Mouse (Mus musculus) adrenal gland, adult (tissue): ENCODE measurements around the gene Ints6.
"Not testable (repeated sequence)": the region's sequence is repeated elsewhere in the genome, so short reads cannot be mapped to it uniquely, and the experiment has no call there.

Experiments
- DNase-seq, 2 experiments: peaks; one replicate each; pipeline ENCODE4 v3.0.0; 2022 to 2023; ENCODE audit warnings: low spot score in 1 of 2; ENCODE audit not compliant: inconsistent age in 2 of 2

Ints6 gene

GRCm38 (mm10) chr14:62755095-62755640, 5.8 kb downstream of the Ints6 start:
- DNase-seq = no peak

GRCm38 (mm10) chr14:62751479-62751878, 9.5 kb downstream of the Ints6 start:
- DNase-seq = peak; percentile 65 to 90

GRCm38 (mm10) chr14:62735646-62736045, 25.3 kb downstream of the Ints6 start:
- DNase-seq = no peak

- no peak for DNase-seq
Measured at GRCm38 (mm10) chr14:62733666-62734065, 27.3 kb downstream of the Ints6 start.

DNA sequence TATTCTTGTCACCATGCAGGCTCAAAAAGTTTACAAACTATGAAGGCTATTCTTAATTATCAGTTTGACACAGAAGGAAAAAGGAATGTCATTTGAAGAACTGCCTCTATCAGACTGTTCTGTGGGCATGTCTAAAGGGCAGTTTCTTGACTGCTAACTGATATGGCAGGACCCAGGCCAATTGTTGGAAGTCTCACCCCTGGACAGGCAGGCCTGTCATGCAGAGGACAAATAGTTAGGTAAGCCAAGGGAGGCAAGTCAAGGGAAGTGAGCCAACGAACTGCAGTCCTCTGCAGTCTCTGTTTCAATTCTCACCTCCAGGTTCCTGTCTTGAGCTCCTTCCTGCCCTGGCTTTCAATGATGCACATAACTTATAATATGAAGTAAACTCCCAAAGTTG, 29.1 kb downstream of the Ints6 start:
- DNase-seq = no peak

GRCm38 (mm10) chr14:62724560-62724959, 36.4 kb downstream of the Ints6 start:
- no peak for DNase-seq

GRCm38 (mm10) chr14:62721625-62722024, 39.3 kb downstream of the Ints6 start:
- DNase-seq = no peak

GRCm38 (mm10) chr14:62718161-62718560, 42.8 kb downstream of the Ints6 start:
- no peak for DNase-seq

- DNase-seq = no peak
Measured at GRCm38 (mm10) chr14:62673646-62674045, 87.3 kb downstream of the Ints6 start.

DNA sequence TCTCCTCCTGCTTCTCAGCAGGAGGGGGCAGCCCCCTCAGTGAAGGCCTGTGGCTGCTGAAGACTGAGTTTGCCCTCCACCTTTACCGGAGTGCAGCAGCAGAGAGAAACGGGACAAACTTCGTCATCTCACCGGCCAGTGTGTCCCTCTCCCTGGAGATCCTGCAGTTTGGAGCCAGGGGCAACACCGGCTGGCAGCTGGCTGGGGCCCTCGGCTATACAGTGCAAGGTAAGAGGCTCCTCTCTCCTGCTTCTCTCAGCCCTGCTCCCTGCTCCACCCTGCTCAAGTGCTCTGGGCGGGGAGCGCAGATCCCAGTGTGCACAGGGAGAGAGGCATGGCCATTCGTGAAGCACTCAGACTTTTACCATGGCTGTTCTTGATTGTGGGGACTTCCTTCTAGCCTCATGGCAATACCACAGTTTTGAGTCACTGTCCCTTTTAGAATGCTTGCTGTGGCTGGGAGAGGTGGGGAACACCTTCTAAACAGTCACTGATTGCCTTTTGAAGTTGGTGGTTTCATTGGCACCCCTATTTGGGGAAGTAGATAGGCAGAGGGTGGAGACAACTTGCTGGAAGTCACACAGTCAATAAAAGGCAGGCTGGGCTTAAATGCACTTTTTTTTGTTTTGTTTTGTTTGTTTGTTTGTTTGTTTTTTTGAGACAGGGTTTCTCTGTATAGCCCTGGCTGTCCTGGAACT, 95.8 kb downstream of the Ints6 start:
- DNase-seq = no peak

- DNase-seq = no peak
Measured at GRCm38 (mm10) chr14:62663367-62663766, 97.6 kb downstream of the Ints6 start, which contains the start of gene Serpine3. Serpine3 (plus strand) TSS chr14:62663667.

GRCm38 (mm10) chr14:62662381-62662780, 98.6 kb downstream of the Ints6 start:
- DNase-seq = no peak

DNA sequence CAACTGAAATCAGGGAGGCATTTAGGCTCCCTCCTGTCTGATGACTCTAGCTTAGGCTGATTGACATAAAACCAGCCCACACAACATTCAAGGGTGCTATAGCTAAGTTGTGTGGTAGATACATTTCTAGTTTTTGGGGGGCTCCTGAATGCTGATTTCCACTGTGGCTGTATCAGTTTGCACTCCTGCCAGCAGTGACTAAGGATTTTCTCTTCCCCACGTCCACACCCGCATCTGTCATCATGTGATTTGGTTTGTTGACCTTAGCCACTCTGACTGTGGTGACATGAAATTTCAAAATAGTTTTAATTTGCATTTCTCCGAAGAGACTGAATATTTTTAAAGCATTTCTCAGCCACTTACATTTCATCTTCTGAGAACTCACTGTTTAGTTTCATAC, 103.5 kb downstream of the Ints6 start:
- no peak for DNase-seq

DNA sequence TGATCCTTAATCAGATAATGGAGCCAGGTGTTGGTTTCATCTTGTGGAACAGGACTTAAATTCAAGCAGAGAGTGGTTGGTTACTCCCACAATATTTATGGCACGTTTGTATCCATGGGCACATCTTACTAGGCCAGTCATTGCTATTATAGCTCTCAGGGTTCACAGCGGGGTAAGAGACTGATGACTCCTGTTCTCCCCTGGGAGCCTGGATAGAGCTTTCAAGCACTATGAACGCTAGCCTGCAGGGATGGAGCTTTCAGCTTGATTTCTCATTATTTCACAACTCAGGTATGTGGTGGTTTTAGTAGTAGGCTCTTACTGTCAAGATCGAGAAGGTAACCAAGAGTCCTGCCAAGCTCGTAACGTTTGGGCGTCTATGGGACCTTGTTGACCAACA, 105.0 kb downstream of the Ints6 start:
- DNase-seq = no peak

GRCm38 (mm10) chr14:62651771-62652170, 109.2 kb downstream of the Ints6 start:
- no peak for DNase-seq

GRCm38 (mm10) chr14:62650376-62650775, 110.6 kb downstream of the Ints6 start:
- no peak for DNase-seq

DNA sequence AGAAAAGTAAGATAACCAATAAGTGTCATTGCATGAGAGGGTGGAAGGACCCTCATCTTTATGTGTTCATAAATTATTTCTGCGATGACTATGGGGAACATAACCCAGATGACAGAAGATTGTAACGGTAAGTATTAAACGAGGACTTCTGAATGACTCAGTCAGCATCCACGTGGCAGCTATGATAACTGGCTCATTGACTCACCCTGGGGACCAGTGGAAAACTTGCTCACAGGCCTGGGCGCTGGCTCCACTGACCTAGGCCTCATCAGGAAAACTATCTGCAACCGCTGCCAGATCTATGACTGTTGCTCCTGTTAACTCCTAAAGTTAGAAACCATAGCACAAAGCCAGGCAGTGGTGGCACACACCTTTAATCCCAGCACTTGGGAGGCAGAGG, 112.6 kb downstream of the Ints6 start:
- no peak for DNase-seq

DNA sequence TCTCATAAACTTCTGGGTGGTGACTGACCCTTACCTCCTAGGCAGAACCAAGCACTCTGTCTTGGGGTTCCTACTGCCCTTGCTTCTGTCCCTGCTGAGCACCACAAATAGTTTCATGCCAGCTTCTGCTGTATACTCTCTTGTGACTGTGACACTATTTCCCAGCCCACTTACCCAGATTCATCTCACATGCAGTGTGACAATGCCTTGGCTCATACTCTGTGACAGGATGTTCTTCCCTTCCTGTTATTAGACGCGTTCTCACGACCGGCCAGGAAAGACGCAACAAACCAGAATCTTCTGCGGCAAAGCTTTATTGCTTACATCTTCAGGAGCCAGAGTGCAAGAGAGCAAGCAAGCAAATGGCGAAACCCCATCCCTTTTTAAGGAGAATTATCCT, 118.6 kb downstream of the Ints6 start:
- DNase-seq = not testable (repeated sequence)

- peak in 1 of 2 experiments; percentile 19 for DNase-seq
Measured at GRCm38 (mm10) chr14:62640396-62640795, 120.6 kb downstream of the Ints6 start.

DNA sequence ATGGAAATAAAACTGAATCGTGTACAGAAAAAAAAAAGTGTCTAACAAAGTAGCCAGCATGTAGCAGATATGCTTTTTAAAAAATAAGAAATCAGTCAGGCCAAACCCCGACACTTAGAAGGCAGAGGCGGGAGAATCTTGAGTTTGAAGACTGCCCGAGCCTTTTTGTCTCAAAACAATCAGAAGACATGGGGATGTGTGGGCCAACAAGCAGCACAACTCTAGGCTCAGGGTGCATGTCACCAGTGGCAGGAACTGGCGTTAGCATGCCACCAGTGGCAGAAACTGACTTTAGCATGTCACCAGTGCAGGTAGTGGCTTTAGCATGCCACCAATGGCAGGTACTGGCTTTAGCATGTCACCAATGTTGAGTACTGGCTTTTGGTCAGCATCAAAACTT, 121.4 kb downstream of the Ints6 start:
- peak in 1 of 2 experiments; percentile 25 for DNase-seq

- DNase-seq = peak; percentile 43 to 76
Measured at GRCm38 (mm10) chr14:62639111-62639510, 121.9 kb downstream of the Ints6 start.

GRCm38 (mm10) chr14:62638345-62638702, 122.6 kb downstream of the Ints6 start:
- no peak for DNase-seq
